Comparison of ENCODE assay signal across 14 mouse cellular contexts in genomic region chr14:33202885-33203284, GRCm38 (mm10).
"Had no signal": no experiment of that assay in that cellular context is flagged by ENCODE, and none has a peak within 500 bp of the region (broad histone marks: within the 10 kb centered on the region; RNA-seq: fewer than 3 reads in every experiment).

No protein-coding gene starts in this region.

- H3K4me3 ChIP-seq: limb, embryonic 15.5 days; midbrain, embryonic 10.5 days; midbrain, embryonic 15.5 days; neural tube, embryonic 12.5 days had no signal

- H3K27me3 ChIP-seq: limb, embryonic 15.5 days; midbrain, embryonic 15.5 days; neural tube, embryonic 12.5 days had no signal

- H3K4me2 ChIP-seq: limb, embryonic 15.5 days; midbrain, embryonic 15.5 days; neural tube, embryonic 12.5 days had no signal

- H3K9me3 ChIP-seq: limb, embryonic 15.5 days; midbrain, embryonic 10.5 days; midbrain, embryonic 15.5 days; neural tube, embryonic 12.5 days had no signal

- H3K27ac ChIP-seq: limb, embryonic 15.5 days; liver, embryonic 14.5 days; midbrain, embryonic 10.5 days; midbrain, embryonic 15.5 days; neural tube, embryonic 12.5 days had no signal

- ATAC-seq: midbrain, embryonic 15.5 days had no signal

- DNase-seq: kidney, adult 18-20 months; kidney, postnatal 10 days; kidney, postnatal 4 days; layer of hippocampus, postnatal 36 days; lung, adult 18-20 months; right cerebral cortex, postnatal 4 days; spleen, adult 18-20 months; thymus, adult 2 months; thymus, postnatal 25 days had no signal

- H3K9ac ChIP-seq: limb, embryonic 15.5 days; liver, embryonic 14.5 days; midbrain, embryonic 15.5 days; neural tube, embryonic 12.5 days had no signal

- H3K4me1 ChIP-seq: limb, embryonic 15.5 days; midbrain, embryonic 15.5 days; neural tube, embryonic 12.5 days had no signal

- H3K36me3 ChIP-seq: limb, embryonic 15.5 days; midbrain, embryonic 10.5 days; midbrain, embryonic 15.5 days; neural tube, embryonic 12.5 days had no signal
